Mouse (Mus musculus) MEL-GATA-1-ER (cell line): ENCODE measurements around the gene Tcirg1.

ENCODE experiments used
- DNase-seq: peaks from one replicate; pipeline ENCODE4 v3.0.0-alpha.2; 2012; ENCODE audit warnings: low read depth; ENCODE audit errors: extremely low read depth

Tcirg1 gene

GRCm38 (mm10) chr19:3906795-3907786 lies at the start of gene Tcirg1:
Tcirg1 (minus strand) TSS chr19:3907133.
- peak; percentile 31 for DNase-seq

- DNase-seq: no peak
These were observed 48.9 kb upstream of the Tcirg1 start for GRCm38 (mm10) chr19:3955804-3956203.

GRCm38 (mm10) chr19:3955033-3955432 lies 48.1 kb upstream of the Tcirg1 start:
- DNase-seq: no peak

GRCm38 (mm10) chr19:3952099-3952498 lies 45.2 kb upstream of the Tcirg1 start:
- no peak for DNase-seq

GRCm38 (mm10) chr19:3951461-3951860 lies 44.5 kb upstream of the Tcirg1 start:
- no peak for DNase-seq

- no peak for DNase-seq
These were observed 43.4 kb upstream of the Tcirg1 start for GRCm38 (mm10) chr19:3950331-3950730.

GRCm38 (mm10) chr19:3948546-3948945 lies 41.6 kb upstream of the Tcirg1 start:
- no peak for DNase-seq

- DNase-seq: no peak
These were observed 40.9 kb upstream of the Tcirg1 start for GRCm38 (mm10) chr19:3947813-3948212.

GRCm38 (mm10) chr19:3946715-3947114 lies 39.8 kb upstream of the Tcirg1 start:
- no peak for DNase-seq

- no peak for DNase-seq
These were observed 39.1 kb upstream of the Tcirg1 start for GRCm38 (mm10) chr19:3945872-3946564.

- DNase-seq: no peak
These were observed 36.2 kb upstream of the Tcirg1 start for GRCm38 (mm10) chr19:3942986-3943735.

- DNase-seq: no peak
These were observed 35.4 kb upstream of the Tcirg1 start for GRCm38 (mm10) chr19:3942315-3942714.

- DNase-seq: no peak
These were observed 29.2 kb upstream of the Tcirg1 start for GRCm38 (mm10) chr19:3935896-3936850.

GRCm38 (mm10) chr19:3935032-3935895 lies 28.3 kb upstream of the Tcirg1 start, which contains the start of gene Unc93b1:
Unc93b1 (plus strand) TSS chr19:3935186.
- DNase-seq: peak; percentile 74

GRCm38 (mm10) chr19:3931716-3932115 lies 24.8 kb upstream of the Tcirg1 start:
- DNase-seq: no peak

GRCm38 (mm10) chr19:3930262-3931057 lies 23.5 kb upstream of the Tcirg1 start:
- DNase-seq: no peak

GRCm38 (mm10) chr19:3929211-3929941 lies 22.4 kb upstream of the Tcirg1 start, which contains the start of gene Aldh3b1:
Aldh3b1 (minus strand) TSS chr19:3929808.
- no peak for DNase-seq

- no peak for DNase-seq
These were observed 21.8 kb upstream of the Tcirg1 start for GRCm38 (mm10) chr19:3928779-3929178.
